Mouse (Mus musculus): ENCODE measurements around the gene Gusb.

Gene Gusb

DNA sequence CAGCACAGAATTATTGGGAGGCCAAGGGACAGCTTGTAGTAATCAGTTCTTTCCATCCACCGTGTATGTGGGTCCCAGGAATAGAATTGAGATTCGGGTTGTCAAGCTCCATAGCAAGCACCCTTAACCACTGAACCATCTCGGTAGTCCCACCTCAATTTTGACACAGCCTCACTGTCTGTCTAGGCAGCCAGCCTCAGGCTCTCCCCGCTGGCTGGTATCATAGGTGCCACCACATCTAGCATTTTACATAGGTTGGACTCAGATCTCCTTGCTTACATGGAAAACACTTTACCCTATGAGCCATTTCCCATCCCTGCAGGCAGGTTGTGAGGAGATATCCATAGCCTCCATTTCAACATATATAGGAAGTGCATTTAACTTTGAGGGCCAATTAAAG lies 28.5 kb downstream of the Gusb start:
- DNase-seq, result no peak

DNA sequence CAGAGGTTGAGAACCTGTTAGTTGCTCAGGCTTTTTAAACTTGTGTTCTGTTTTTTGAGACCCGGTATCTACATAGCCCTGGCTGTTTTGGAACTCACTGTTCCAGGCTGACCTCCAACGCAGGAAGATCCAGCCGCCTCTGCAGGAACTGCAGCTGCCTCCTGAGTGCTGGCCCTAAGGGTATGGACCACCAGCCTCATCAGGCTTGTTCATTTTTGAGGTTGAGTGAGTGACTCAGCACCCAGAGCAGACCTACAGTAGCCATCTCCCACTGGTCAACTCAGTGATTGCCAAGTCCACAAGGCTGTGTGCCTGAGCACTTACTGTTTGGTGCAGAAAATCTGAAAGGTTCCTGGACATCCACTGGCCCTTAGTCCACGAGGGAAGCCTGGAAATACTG lies 31.4 kb downstream of the Gusb start:
- no peak for DNase-seq

DNA sequence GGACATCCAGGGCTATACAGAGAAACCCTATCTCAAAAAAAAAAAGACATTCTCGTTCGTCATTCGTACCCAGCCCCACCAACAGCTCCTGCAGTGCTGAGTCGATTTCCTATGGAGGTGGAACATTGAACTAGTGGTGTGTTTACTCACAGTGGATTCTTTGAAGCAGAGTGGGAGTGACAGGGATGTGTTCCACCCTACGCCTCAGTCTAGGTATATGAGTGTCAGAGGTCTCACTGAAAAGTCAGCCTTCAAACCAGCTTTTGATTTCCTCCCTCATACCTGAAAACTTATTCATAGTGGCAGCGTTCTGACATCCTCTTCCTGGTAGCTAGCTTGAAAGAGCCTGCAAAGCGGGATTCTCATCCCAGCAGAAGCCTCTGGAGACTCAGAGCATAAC lies 34.4 kb downstream of the Gusb start:
- DNase-seq, result no peak

DNA sequence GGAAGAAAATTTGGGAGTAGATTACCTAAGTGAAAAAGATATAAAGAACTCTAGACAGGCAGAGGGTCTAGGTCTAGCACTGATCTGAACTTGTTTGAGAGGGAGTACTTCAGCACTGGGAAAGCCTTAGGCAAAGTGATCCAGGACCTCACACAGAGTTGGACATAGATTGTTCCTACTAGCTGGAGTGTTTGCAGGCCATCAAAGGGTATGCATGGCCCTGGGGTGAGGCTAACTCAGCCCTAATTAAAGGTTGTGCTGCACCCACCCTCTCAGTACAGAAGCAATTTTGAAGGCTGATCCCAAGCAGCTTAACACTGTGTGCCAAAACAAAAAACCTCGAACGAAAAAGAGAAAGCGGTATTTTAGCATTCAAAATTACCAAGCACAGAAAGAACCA lies 36.4 kb downstream of the Gusb start:
- no peak for DNase-seq

DNA sequence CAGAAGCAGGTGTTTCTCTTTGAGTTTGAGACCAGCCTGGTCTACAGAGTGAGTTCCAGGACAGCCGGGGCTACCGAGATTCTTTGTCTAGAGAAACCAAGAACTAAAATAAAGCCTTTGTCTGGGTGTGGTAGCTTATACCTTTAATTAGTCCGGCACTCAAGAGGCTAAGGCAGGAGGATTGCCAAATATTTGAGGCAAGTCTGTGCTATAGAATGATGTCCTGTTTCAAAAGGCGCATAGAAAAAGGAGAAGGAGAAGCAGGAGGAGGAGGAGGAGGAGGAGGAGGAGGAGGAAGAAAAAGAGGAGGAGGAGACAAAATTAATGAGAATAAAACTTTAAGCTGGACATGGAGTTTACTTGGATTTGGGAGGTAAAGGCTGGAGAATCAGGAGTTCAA lies 39.6 kb downstream of the Gusb start:
- no peak for DNase-seq

DNA sequence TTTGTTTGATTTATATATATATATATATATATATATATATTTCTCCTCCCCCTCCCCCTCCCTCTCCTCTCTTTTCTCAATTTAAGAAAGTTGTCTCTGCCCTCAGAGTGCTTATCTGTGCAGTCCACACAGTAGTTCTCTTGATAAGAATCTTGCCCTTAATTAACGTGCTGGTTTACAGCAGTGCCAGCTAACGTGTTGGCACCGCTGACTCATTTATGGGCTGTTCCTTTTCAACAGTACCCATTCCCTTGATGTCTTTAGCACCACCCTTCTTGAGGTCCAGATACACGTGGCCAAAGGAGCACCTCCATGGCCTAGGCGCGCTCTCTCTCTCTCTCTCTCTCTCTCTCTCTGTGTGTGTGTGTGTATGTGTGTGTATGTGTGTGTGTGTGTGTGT lies 47.1 kb downstream of the Gusb start:
- DNase-seq, result no peak

DNA sequence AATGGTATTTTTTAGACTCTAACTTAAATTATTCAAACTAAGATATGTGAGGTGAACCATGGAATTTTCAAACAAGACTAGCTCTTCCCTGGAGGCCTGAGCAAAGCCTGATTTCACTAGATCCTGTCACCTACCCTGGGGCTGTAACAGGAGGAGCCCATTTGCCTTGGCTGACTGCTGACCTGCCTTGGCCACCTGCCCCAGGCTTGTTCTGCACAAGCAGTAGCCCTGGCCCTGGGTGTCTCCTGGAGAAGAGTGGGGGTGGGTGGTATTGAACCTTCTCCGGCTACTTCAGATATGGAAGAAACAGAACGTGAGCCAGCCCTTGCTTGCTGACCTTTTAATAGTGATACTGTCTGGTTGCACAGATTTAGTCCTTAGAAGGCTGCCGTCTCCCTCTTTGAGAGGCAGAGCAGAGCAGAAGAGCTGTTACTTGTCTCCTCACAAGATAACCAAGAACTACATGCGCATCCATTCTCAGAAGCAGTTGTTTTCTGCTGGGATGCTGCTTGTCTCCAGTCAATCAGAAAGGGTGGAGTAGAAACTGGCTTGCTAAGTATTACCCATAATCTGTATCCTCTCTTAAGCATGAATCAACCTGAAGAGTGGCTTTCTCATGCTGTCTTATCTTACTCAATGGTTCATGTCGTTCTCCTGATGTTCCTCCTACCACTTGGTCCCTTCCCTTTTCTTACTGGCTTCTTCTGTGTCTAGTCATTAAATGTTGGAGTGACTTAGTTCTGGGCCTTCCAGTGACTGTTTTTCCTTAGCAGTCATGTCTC lies 48.2 kb downstream of the Gusb start:
- DNase-seq, result no peak

DNA sequence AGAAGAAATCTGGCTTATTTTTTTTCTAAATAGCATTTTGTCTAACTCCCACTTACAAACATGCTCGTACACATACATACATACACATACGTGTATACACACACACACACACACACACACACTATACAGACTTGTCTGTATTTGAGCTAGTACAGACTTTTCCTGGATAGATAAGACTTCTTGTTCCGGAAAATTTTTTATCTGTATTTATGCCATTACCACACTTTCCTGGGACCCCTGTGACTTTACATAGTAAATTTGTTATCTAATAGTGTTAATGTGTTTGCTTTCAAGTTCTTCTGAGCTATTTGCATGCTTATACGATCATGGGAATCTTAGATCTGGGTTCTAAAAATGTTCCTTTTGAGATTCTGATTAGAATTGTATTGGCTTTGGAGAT lies 50.7 kb downstream of the Gusb start:
- no peak for DNase-seq

DNA sequence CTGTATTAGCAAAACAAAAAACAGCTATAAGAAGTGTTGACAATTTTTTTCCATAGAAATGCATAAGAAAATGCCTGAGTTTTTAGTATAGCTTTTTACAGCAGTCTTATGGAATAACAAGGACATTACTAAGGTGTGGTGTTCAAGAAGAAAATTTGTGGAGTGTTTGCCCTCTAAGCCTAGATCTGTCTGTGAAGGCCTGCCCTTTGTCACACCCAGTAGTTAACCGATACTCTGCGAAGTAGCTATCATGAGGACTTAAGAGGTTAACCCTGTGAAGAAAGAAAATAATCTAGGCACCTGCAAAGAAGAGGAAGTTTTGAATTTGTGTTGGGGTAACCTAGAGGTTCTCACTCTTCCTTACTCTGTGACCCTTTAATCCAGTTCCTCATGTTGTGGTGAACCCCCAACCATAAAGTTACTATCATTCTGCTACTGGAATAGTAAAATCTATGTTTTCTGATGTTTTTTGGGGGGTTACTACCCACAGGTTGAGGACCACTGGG lies 55.3 kb downstream of the Gusb start:
- DNase-seq, result no peak

DNA sequence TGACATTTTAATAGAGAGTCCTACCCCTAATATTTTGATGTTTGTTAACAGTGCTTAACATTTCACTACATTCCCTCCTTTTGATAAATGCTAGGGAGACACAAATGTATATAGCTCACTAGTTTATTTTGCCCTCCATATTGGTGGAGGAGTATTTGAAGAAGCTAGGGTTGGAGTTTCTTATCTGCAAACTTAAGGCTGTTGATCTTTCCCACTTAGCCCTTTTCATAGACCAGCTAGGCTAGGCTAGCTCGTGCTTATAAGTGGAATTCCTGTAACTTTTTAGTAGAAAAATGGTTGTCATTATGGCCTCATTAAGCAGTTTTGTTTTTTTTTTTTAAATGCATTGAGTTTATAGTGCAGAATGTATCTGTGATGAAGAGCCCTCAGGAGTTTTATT lies 59.4 kb downstream of the Gusb start:
- DNase-seq, result no peak

DNA sequence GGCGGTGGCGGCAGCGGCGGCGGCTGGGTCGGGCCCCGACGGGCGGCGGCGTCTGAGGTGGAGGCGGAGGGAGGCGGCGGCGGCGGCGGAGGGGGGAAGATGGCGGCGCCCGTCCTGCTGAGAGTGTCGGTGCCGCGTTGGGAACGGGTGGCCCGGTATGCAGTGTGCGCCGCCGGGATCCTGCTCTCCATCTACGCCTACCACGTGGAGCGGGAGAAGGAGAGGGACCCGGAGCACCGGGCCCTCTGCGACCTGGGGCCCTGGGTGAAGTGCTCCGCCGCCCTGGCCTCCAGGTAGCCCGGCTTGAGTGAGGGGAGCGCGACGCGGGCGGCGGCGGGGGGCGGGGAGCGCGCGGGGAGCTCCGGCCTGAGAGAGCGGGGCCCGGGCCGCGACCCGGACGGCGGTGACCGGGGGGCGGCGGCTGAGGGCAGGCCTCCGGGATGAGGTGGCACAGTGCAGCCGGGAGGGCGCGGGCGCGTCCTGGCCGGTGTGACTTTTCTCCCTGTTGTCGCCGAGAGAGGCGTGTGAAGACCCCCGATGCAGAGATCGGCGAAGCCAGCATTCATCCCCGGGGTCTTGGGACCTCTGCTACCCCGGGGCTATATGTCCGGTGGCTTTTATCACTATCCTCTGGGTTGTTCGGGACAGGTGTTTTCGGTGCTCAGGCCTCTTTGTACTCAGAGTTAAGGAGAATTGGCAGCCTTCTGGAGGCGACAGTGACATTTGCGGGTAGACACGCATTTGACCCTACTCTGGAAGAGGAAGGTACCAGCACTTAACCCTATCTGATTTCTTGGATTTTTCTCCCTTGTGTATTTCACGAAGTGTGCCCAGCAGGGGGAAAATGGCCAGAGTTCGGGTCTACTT lies 60.5 kb downstream of the Gusb start:
- peak; percentile 22 for DNase-seq

DNA sequence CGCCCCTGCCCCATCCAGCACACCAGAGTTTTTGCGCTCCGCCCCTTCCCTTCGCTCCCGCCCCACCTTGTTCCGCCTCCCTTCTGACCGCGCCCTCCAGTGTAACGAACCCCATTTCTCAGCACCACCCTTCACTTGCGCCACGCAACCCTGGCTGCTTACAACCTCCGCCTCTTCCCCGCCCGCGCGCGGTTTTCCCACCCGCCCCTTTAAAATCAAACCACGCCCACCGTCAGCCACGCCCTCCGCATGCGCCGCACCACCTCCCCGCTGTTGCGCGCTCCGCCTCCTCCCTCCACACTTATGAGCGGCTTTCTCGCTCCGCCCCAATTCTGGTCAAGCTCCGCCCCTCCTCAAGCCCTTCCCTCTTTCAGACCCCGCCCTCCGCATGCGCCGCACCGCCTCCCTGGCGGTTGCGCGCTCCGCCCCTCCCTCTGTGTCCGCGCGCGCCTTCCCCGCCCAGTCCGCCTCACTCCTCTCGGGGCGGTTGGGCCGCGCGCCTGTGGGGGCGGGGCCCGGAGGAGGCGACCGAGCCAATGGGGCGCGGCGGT lies 61.3 kb downstream of the Gusb start, which contains the start of gene Vkorc1l1:
Vkorc1l1 (plus strand) TSS at position 476 of the 551 bp plus-strand sequence.
- DNase-seq, result peak; percentile 98

DNA sequence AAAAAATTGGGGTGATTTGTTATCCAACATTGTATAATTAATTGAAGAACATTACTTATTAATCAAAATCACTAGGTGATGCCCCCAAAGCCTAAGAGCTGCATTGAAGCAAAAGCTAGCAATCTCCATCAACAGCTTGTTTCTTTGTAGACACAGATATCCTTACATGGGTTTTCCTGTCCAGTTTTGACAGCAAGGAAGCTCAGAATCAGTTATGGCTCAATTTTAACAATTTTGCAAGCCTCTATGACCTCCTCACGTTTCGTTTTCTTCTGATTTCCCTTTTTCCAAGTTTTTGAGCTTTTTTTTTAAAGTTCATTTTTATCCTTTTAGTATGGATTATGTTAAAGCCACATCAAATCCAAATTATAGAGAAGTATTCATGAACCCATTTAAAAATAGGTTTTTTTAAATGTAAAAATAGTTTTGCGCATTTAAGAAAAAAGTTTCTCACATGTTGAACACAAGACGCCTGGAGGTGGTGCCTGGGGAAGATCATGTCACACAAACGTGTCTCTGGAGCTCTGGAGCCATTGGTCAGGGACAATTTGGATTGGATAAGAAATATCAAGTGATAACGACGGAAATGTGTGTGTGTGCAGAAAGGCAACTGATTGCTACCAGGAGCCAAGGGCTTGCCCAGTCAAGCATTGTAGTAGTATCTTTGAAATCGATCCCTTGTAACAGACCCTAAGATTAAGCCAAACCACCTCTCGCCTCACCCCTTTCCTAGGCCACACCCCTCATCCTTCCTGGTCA lies 61.9 kb downstream of the Gusb start:
- no peak for DNase-seq

DNA sequence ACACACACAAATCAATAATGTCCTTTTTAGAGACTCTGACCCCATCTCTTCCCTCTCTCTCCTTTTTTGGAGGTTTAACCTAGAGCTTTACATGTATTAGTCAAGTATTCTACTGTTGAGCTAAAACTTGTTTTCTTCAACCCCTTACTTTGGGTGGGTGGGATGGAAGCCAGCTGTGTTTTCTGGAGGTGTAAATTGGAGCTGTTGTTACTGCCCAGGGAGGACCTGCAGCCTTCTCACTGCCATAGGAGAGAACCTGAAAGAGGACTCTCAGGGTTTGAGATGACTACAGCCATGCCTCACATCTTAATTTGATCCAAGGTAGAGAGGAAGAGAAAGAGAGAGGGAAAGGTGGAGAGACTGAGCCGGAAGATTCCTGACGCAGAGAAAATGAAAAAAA lies 62.6 kb downstream of the Gusb start:
- DNase-seq, result no peak

All from layer of hippocampus, adult 9-11 months (tissue).